Mouse (Mus musculus) embryonic facial prominence, embryonic 15.5 days (tissue): ENCODE results near the gene Rom1. TPM values are rescaled to one million over a fixed set of nuclear protein-coding genes. Genes with fewer than 3 reads are reported as not detected.
A peak's percentile ranks its signal among the peaks of the same experiment; 100 is the strongest.

ENCODE experiments used
- ATAC-seq: fragments of 200-750 bp; cut with Nextera tagmentation; 2 replicates; pipeline ENCODE4 v1.8.0; 2017; ENCODE audit warnings: low read depth, moderate TSS enrichment; ENCODE audit not compliant: insufficient number of reproducible peaks, low FRiP score, low TSS enrichment
- H3K27ac ChIP-seq: fragments of 300-500 bp; sonication (generic); replicated peaks from 2 replicates; pipeline ENCODE4 v1.5.1; 2015; ENCODE audit warnings: mild to moderate bottlenecking, inconsistent platforms
- H3K27me3 ChIP-seq: fragments of 300-500 bp; sonication (generic); 2 replicates; pipeline ENCODE4 v1.6.1; 2015; ENCODE audit warnings: inconsistent platforms
- H3K36me3 ChIP-seq: fragments of 300-500 bp; sonication (generic); 2 replicates; pipeline ENCODE4 v1.6.1; 2015; ENCODE audit warnings: mild to moderate bottlenecking, inconsistent platforms
- H3K4me1 ChIP-seq: fragments of 300-500 bp; sonication (generic); 2 replicates; pipeline ENCODE4 v1.6.1; 2015; ENCODE audit warnings: inconsistent platforms
- H3K4me2 ChIP-seq: fragments of 300-500 bp; sonication (generic); replicated peaks from 2 replicates; pipeline ENCODE4 v1.6.1; 2015; ENCODE audit warnings: mild to moderate bottlenecking, inconsistent platforms
- H3K4me3 ChIP-seq: fragments of 300-500 bp; sonication (generic); replicated peaks from 2 replicates; pipeline ENCODE4 v1.5.1; 2015; ENCODE audit warnings: mild to moderate bottlenecking, inconsistent platforms
- H3K9ac ChIP-seq: fragments of 300-500 bp; sonication (generic); 2 replicates; pipeline ENCODE4 v1.6.1; 2015; ENCODE audit warnings: inconsistent platforms
- H3K9me3 ChIP-seq: fragments of 300-500 bp; sonication (generic); replicated peaks from 2 replicates; pipeline ENCODE4 v1.6.1; 2016; ENCODE audit warnings: inconsistent platforms
- WGBS: fragments of 180-500 bp; shearing (Covaris S2); methylation state at CpG from one replicate; pipeline ENCODE4 v1.1.7; 2015; 5-methylcytosine and 5-hydroxymethylcytosine counted together
- polyA plus RNA-seq: library from polyadenylated mRNA; unstranded; fragments of >200 nt; fragmentation: Nextera tagmentation; extraction: Ambion mirVana; gene quantifications from 2 replicates; pipeline ENCODE4 v1.2.1, GENCODE M21; 2015

Rom1 gene
- polyA plus RNA-seq, 1 experiment from 2014 or later, result 4.2 TPM

DNA sequence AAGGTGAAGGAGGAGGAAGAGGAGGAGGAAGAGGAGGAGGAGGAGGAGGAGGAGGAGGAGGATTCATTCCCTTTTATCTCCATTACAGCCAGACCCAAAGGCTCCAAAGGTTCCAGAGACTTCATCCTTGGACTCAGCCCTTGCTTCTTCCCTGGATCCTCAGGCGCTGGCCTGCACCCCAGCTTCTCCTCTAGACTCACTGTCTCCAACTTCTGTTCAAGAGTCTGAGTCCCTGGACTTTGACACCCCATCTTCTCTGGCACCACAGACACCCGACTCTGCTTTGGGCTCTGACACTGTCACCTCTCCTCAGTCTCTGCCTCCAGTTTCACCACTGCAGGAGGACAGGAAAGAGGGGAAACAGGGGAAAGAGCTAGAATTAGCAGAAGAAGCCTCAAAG lies 33.1 kb upstream of the Rom1 start:
- H3K9me3 ChIP-seq, result no peaks in the 10 kb centered on the region
- H3K27ac ChIP-seq, result no peak overlapping the region
- WGBS, result 84% methylated on average over 2 of the region's 2 CpGs
- H3K36me3 ChIP-seq, result peaks cover 81% of the 10 kb centered on the region
- H3K27me3 ChIP-seq, result no peaks in the 10 kb centered on the region
- H3K4me1 ChIP-seq, result peaks cover 16% of the 10 kb centered on the region
- H3K9ac ChIP-seq, result no peak overlapping the region
- ATAC-seq, result no peak
- H3K4me3 ChIP-seq, result no peak overlapping the region
- no peak overlapping the region for H3K4me2 ChIP-seq

DNA sequence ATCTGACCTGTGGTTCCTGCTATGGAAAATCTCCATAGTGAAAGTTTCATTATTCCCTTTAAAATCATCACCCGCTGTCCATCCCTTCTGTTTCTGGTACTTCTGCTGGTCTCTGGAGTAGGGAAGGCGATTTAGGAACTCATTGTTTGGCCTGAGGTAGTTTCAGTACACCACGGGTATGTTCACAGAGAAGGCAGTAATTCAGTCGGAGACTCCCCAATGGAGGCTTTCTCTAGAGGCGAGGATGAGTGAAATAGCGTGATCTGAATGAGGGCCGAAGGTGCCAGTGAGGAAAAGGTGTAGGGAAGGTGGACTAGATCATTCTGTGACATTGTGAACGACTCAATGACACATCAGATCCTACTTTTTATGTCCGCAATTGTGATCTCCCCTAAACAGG lies 25.0 kb upstream of the Rom1 start:
- no peaks in the 10 kb centered on the region for H3K27me3 ChIP-seq
- H3K9me3 ChIP-seq, result no peaks in the 10 kb centered on the region
- H3K27ac ChIP-seq, result peak overlapping the region; percentile 84
- H3K9ac ChIP-seq, result peak overlapping the region; percentile 72
- peak overlapping the region; percentile 91 for H3K4me3 ChIP-seq
- H3K4me2 ChIP-seq, result peak overlapping the region; percentile 79
- peaks cover 33% of the 10 kb centered on the region for H3K4me1 ChIP-seq
- ATAC-seq, result no peak
- WGBS, result 8% methylated on average over 9 of the region's 9 CpGs
- H3K36me3 ChIP-seq, result peaks cover 59% of the 10 kb centered on the region

DNA sequence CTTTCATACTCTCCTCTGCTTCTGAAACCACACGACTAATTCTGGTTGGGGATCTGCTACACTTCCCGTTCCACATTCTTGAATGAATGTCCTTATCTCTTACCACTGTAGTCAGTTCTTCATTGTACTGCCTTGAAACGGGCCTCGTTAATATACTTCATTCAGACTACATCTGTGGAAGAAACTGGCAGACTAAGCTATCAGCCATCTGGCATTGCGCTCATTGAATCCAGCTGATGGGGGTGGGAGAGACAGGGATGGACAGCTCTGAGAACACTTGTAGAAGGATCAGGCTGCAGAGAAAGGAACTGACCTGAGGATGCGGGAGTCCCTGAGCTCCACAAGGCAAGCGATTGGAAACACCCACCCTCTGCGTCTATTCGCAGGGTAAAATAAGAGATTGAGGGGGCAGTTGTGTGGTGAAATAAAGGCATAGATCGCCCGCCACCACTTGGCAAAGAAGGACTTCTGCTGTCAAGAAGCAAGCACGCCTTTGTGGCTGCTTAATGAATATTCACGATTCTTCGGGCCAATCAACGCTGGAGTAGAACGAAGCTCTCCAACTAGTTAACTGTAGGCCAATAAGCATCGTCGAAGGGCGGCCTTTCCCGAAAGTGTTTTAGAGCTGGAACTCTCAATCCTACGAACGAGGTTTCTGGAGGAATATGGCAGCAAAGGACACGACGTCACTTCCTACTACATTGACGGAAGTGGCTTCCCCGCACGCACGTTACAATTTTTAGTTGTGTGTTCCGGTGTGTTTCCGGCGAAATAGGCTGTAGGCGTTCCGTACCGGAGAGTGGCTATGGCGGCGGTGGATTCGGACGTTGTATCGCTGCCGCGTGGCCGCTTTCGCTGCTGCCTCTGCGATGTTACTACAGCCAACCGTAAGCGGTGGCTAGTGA lies 24.2 kb upstream of the Rom1 start, which contains the start of gene Tut1:
TSS of gene Tut1 (plus strand) at position 713 of the 905 bp plus-strand sequence.
- Histone ChIP-seq H3K27ac (peak within 1 kb of the TSS; percentile 84), H3K4me2 (peak within 1 kb of the TSS; percentile 79), H3K9me3 (no peaks in the 10 kb centered on the region), H3K9ac (peak within 1 kb of the TSS; percentile 72), H3K4me3 (peak within 1 kb of the TSS; percentile 91), H3K4me1 (peaks cover 33% of the 10 kb centered on the region), H3K27me3 (no peaks in the 10 kb centered on the region), H3K36me3 (peaks cover 60% of the 10 kb centered on the region)
- WGBS, result 2% methylated on average over 46 of the region's 46 CpGs
- peak; percentile 94 for ATAC-seq

DNA sequence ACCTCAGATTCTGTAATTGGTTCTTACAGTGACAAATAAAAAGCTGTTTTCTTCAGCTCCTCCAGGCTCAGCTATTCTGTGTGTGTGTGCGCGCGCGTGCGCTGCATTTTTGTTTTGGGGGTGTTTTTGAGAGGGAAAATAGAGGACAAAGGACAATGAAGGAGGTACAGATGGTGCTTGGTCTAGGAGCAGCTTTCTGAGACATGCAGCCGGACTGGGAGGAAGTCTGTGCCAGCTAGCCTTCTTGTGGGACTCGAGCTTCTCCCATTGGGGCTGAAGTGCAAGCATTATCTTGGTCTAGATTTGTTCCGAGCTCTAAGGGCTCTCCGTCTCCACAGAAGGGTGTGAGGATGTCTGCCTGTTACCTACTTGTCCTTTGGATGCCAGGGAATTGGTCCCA lies 23.1 kb upstream of the Rom1 start:
- Histone ChIP-seq H3K36me3 (peaks cover 64% of the 10 kb centered on the region), H3K4me2 (no peak overlapping the region), H3K9me3 (no peaks in the 10 kb centered on the region), H3K4me1 (peaks cover 33% of the 10 kb centered on the region), H3K9ac (0 out of 2 replicates have a peak overlapping the region, but pooled peaks have one; percentile 21), H3K27ac (peak overlapping the region; percentile 84; the same call in 1 of the 2 replicates), H3K27me3 (no peaks in the 10 kb centered on the region), H3K4me3 (no peak overlapping the region)
- WGBS, result 91% methylated on average over 9 of the region's 9 CpGs
- no peak for ATAC-seq

DNA sequence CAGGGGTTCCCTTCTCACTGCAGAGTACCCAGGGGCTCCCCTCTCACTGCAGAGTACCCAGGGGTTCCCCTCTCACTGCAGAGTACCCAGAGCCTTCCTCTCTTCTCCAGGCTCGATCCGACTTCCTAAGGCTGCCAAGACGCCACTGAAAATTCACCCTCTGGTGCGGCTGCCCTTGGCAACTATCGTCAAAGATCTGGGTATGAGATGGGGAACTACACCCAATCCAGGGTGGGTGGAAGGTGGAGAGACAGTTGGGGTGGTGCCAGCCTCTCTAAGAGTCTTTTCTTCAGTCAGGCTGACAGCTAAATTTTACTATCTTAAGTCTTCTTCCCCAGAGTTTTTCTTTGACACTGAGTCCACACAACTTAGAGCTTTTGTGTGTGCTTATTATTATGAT lies 21.0 kb upstream of the Rom1 start:
- WGBS, result 83% methylated on average over 5 of the region's 5 CpGs
- H3K27me3 ChIP-seq, result no peaks in the 10 kb centered on the region
- no peaks in the 10 kb centered on the region for H3K9me3 ChIP-seq
- no peak overlapping the region for H3K4me2 ChIP-seq
- no peak overlapping the region for H3K4me3 ChIP-seq
- H3K27ac ChIP-seq, result no peak overlapping the region
- H3K4me1 ChIP-seq, result peaks cover 36% of the 10 kb centered on the region
- ATAC-seq, result no peak
- H3K9ac ChIP-seq, result no peak overlapping the region
- H3K36me3 ChIP-seq, result peaks cover 70% of the 10 kb centered on the region

DNA sequence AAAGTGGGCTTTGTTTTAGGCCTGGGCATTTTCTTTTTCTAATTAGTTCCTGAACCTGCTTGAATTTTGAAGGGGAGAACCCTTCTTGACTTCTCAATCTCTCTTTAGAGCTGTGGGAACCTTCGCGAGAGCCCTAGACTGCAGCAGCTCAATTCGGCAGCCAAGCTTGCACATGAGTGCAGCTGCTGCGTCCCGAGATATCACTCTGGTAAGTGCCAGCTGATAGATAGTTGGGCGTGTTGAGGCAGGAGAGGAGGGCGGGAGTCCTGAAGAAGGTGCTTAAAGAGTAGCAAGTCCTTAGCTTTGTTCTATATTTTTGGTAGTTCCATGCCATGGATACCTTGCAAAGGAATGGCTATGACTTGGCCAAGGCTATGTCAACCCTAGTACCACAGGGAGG lies 17.8 kb upstream of the Rom1 start:
- 77% methylated on average over 7 of the region's 7 CpGs for WGBS
- Histone ChIP-seq H3K4me1 (peaks cover 34% of the 10 kb centered on the region), H3K4me3 (no peak overlapping the region), H3K27ac (no peak overlapping the region), H3K27me3 (no peaks in the 10 kb centered on the region), H3K9me3 (no peaks in the 10 kb centered on the region), H3K4me2 (no peak overlapping the region), H3K36me3 (peaks cover 66% of the 10 kb centered on the region), H3K9ac (no peak overlapping the region)
- no peak for ATAC-seq

DNA sequence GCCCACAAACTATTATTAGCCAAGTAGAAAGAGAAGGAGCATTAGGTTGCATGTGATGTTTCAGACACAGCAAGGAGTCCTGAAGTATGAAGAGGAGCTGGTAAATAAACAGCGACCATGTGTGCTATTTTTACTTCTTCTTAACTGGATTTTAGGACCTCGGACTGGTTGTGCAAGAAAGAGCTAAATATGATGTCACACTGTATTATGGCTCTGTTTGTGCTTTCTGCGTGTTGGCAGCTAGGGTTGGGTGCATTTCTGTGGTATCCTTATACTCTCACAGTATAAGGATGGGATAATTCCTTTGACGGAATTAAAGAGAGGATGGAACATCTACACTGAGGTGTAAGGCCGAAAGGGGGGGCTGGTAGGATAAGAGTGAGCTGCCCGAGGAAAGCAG lies 16.1 kb upstream of the Rom1 start:
- H3K27ac ChIP-seq, result peak overlapping the region; percentile 99
- 62% methylated on average over 6 of the region's 6 CpGs for WGBS

DNA sequence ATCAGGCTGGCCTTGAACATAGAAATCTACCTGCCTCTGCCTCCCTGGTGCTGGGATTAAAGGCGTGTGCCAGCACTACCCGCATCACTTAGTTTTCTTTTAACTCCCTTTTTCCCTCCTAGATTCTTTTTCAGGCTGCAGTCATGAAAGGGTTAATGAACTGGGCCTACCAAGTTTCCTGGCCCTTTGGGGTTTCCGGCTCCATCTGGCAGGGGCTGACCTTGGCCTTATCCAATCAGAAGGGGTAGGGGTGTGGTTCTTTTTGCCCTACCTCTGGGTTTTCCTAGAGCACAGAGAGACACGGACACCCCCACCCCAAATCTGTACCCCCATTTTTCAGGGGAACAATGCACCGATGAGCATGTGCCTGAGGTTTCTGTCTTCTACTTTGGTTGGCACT lies 15.6 kb upstream of the Rom1 start:
- Histone ChIP-seq H3K27me3 (no peaks in the 10 kb centered on the region), H3K4me2 (peak overlapping the region; percentile 61), H3K9me3 (no peaks in the 10 kb centered on the region), H3K27ac (peak overlapping the region; percentile 99), H3K4me1 (peaks cover 40% of the 10 kb centered on the region), H3K4me3 (peak overlapping the region; percentile 68), H3K36me3 (peaks cover 47% of the 10 kb centered on the region), H3K9ac (peak overlapping the region; percentile 18; the same call in 1 of the 2 replicates)
- ATAC-seq, result no peak
- WGBS, result 18% methylated on average over 5 of the region's 5 CpGs

More for the DNA sequence above, 16.1 kb upstream of the Rom1 start:
- H3K9me3 ChIP-seq, result no peaks in the 10 kb centered on the region
- peak overlapping the region; percentile 68 for H3K4me3 ChIP-seq
- H3K4me1 ChIP-seq, result peaks cover 40% of the 10 kb centered on the region
- H3K4me2 ChIP-seq, result peak overlapping the region; percentile 61
- ATAC-seq, result no peak
- H3K36me3 ChIP-seq, result peaks cover 50% of the 10 kb centered on the region
- H3K27me3 ChIP-seq, result no peaks in the 10 kb centered on the region
- no peak overlapping the region for H3K9ac ChIP-seq

DNA sequence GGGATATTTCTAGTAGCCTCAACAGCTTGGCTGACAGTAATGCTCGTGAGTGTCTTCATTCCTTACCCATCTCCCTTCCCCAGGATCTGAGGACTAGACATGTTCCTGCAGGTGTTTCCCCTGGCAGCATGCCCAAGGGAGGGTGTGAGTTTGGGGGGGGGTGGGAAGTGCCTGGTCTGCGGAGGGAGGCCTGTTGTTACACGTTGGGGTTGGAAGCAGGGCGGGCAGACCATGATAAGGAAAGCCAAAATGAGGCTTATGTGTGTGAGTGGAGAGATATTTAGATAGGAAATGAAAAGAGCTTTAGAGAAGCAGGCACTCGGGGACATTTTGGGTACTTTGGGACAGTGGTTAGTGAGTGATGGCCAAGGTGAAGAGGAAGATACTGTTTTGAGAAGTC lies 14.9 kb upstream of the Rom1 start:
- peak overlapping the region; percentile 22 for H3K9ac ChIP-seq
- H3K36me3 ChIP-seq, result peaks cover 51% of the 10 kb centered on the region

DNA sequence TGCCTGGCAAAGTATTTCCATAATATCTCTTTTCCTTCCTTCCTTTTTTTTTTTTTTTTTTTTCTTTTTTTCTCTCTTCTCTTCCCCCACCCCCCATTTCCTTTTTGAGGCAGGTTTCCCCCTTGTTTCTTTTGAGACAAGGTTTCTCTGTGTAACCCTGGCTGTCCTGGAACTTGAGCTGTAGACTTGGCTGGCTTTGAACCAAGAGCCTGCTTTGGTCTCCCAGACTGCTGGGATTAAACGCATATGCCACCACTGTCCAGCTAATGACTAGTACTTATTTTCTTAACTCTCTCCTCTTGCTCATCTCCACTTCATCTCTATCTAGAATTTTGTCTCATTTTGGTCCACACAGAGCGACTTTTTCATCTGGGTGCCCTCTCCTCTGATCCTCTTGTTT lies 13.9 kb upstream of the Rom1 start:
- 43% methylated on average over 2 of the region's 2 CpGs for WGBS
- Histone ChIP-seq H3K9ac (peak overlapping the region; percentile 97), H3K27me3 (no peaks in the 10 kb centered on the region), H3K27ac (peak overlapping the region; percentile 99), H3K36me3 (peaks cover 51% of the 10 kb centered on the region), H3K4me2 (peak overlapping the region; percentile 61), H3K4me1 (peaks cover 40% of the 10 kb centered on the region), H3K4me3 (peak overlapping the region; percentile 68), H3K9me3 (no peaks in the 10 kb centered on the region)
- no peak for ATAC-seq

More for the DNA sequence above, 14.9 kb upstream of the Rom1 start:
- Histone ChIP-seq H3K4me1 (peaks cover 40% of the 10 kb centered on the region), H3K4me3 (peak overlapping the region; percentile 68), H3K27ac (peak overlapping the region; percentile 99), H3K27me3 (no peaks in the 10 kb centered on the region), H3K4me2 (peak overlapping the region; percentile 61), H3K9me3 (no peaks in the 10 kb centered on the region)
- ATAC-seq, result no peak
- WGBS, result 43% methylated on average over 5 of the region's 5 CpGs

DNA sequence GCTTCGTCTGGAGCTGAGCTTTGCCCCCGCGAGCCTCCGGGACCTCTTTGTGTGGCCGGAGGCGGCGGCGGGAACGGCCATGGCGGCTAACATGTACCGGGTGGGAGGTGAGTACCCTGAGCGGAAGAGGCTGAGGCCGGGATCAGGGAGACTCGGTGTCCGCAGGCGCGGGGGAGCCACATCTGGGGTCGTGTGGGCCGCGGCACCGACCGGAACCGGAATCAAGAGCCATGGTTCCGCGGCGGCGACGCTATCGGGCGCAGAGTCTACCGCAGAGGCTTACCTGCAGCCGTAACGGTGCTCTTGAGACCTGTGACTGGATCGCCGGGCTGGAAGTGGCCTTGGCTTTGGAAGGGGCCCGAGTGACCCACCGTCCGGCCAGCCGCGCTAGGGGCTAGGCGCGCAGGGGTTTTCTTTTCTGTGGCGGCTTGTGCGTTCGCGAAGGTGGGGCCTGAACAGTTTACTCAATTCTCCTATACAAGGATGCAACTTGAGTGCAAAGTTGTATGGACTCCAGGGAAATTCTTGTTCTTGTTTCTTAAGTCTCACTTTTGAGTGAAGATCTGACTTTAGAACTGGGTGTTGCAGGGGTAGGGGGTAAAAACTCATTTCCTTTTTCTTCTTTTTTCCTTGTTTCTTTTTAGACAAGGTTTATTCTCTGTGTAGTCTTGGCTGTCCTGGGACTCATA lies 13.3 kb upstream of the Rom1 start:
- Histone ChIP-seq H3K9me3 (no peaks in the 10 kb centered on the region), H3K27ac (peak overlapping the region; percentile 99), H3K4me1 (peaks cover 40% of the 10 kb centered on the region), H3K27me3 (no peaks in the 10 kb centered on the region), H3K9ac (peak overlapping the region; percentile 97), H3K36me3 (peaks cover 48% of the 10 kb centered on the region), H3K4me3 (peak overlapping the region; percentile 68), H3K4me2 (peak overlapping the region; percentile 61)
- under 1% methylated on average over 46 of the region's 46 CpGs for WGBS
- ATAC-seq, result peak; percentile 36
